Mouse (Mus musculus): ENCODE data around the gene Sms. TPM values are rescaled to one million over a fixed set of nuclear protein-coding genes. Genes with fewer than 3 reads are reported as not detected.

Sms gene
- 10 to 100 TPM in 1 of 2 experiments, 1 to 10 TPM in 1; 7.2 to 60.7 TPM for polyA plus RNA-seq (2012; fragmentation: generic; extraction: Trizol)

GRCm38 (mm10) chrX:157491944-157492726, at the start of gene Sms:
Sms (minus strand) TSS chrX:157492287.

GRCm38 (mm10) chrX:157415212-157415611, 76.9 kb downstream of the Sms start, which contains the start of gene Phex:
Phex (minus strand) TSS chrX:157415312.

Other genes starting within 250 kb of the Sms start
- 1 to 10 TPM in 1 of 2 experiments, under 1 TPM in 1; 0.15 to 5.1 TPM for gene Phex, start 77.0 kb downstream of the Sms start, polyA plus RNA-seq (2012; fragmentation: generic; extraction: Trizol)
- under 1 TPM; 0.12 to 0.52 TPM for gene Yy2, start 76.7 kb upstream of the Sms start, polyA plus RNA-seq (2012; fragmentation: generic; extraction: Trizol)
- 1 to 10 TPM in 1 of 2 experiments, under 1 TPM in 1; 0.91 to 4.4 TPM for gene Mbtps2, start 106.4 kb upstream of the Sms start, polyA plus RNA-seq (2012; fragmentation: generic; extraction: Trizol)
- gene Smpx, start 206.6 kb upstream of the Sms start, polyA plus RNA-seq (2012; fragmentation: generic; extraction: Trizol), result not detected

Measured in C3H10T1/2 (cell line).